Comparison of ENCODE assay signal across 9 mouse cellular contexts in genomic region chr11:85270631-85271030, GRCm38 (mm10). TPM values are rescaled to one million over a fixed set of nuclear protein-coding genes. Genes with fewer than 3 reads are reported as not detected.
DNase-seq lines count a peak whose midpoint lies in the region; ATAC-seq lines count a peak whose summit lies in the region.
"Had no signal": no experiment of that assay in that cellular context is flagged by ENCODE, and none has a peak within 500 bp of the region (broad histone marks: within the 10 kb centered on the region; RNA-seq: fewer than 3 reads in every experiment).

No protein-coding gene starts in this region.

- intact Hi-C loops in left cerebral cortex, postnatal 4 days (cut with DNase I): no loop called here
- intact Hi-C loops in left cerebral cortex, postnatal 25 days (cut with DNase I): no loop called here

- peak; percentile 33 for DNase-seq in forebrain, embryonic 10.5 days (ENCODE audit: extremely low spot score, low spot score)
- peak; percentile 29 for DNase-seq in left cerebral cortex, postnatal 4 days
- no peak for DNase-seq in left cerebral cortex, postnatal 25 days (ENCODE audit: low spot score in 2 of 2)
- DNase-seq in adrenal gland, postnatal 25 days: peak; percentile 36
- DNase-seq in forelimb bud, embryonic 11.5 days (ENCODE audit: low read depth, low spot score): peak; percentile 63
- DNase-seq in lung, postnatal 14 days: peak; percentile 73
- DNase-seq in thymus, adult 18-20 months: peak; percentile 5 to 26

- H3K9ac ChIP-seq in forebrain, embryonic 15.5 days (replicated peaks): no peak overlapping the region
- H3K9ac ChIP-seq: hindbrain, embryonic 15.5 days had no signal

- H3K4me2 ChIP-seq in forebrain, embryonic 15.5 days (replicated peaks): no peak overlapping the region
- H3K4me2 ChIP-seq: hindbrain, embryonic 15.5 days had no signal

- no peak overlapping the region for H3K4me3 ChIP-seq in forebrain, embryonic 10.5 days
- H3K4me3 ChIP-seq in forebrain, embryonic 15.5 days: no peak overlapping the region
- H3K4me3 ChIP-seq: hindbrain, embryonic 15.5 days had no signal

- no peaks in the 10 kb centered on the region for H3K27me3 ChIP-seq in forebrain, embryonic 10.5 days (ENCODE audit: poor library complexity, severe bottlenecking)
- no peaks in the 10 kb centered on the region for H3K27me3 ChIP-seq in forebrain, embryonic 15.5 days
- H3K27me3 ChIP-seq: hindbrain, embryonic 15.5 days had no signal

- no peaks in the 10 kb centered on the region for H3K9me3 ChIP-seq in forebrain, embryonic 10.5 days
- H3K9me3 ChIP-seq in forebrain, embryonic 15.5 days: no peaks in the 10 kb centered on the region
- H3K9me3 ChIP-seq: hindbrain, embryonic 15.5 days had no signal

- 53% methylated on average over 3 of the region's 3 CpGs for WGBS in forebrain, embryonic 10.5 days
- 49% methylated on average over 3 of the region's 3 CpGs for WGBS in forebrain, embryonic 15.5 days

- H3K4me1 ChIP-seq in forebrain, embryonic 10.5 days: no peaks in the 10 kb centered on the region
- no peaks in the 10 kb centered on the region for H3K4me1 ChIP-seq in forebrain, embryonic 15.5 days
- H3K4me1 ChIP-seq: hindbrain, embryonic 15.5 days had no signal

- no peak overlapping the region for H3K27ac ChIP-seq in forebrain, embryonic 10.5 days
- H3K27ac ChIP-seq in forebrain, embryonic 15.5 days (replicated peaks): no peak overlapping the region
- H3K27ac ChIP-seq: hindbrain, embryonic 15.5 days had no signal

- no peak for ATAC-seq in forebrain, embryonic 15.5 days (replicated peaks)

- H3K36me3 ChIP-seq in forebrain, embryonic 10.5 days (replicated peaks): no peaks in the 10 kb centered on the region
- H3K36me3 ChIP-seq in forebrain, embryonic 15.5 days: no peaks in the 10 kb centered on the region
- H3K36me3 ChIP-seq: hindbrain, embryonic 15.5 days had no signal

RNA-seq across cellular contexts. Expression of gene Appbp2, which starts 35.7 kb away (rescaled TPM):
- 43.7 and 44.7 TPM in 2 replicates for polyA plus RNA-seq in forebrain, embryonic 10.5 days (2016; fragmentation: Nextera tagmentation; extraction: Ambion mirVana)
- 48.8 and 51.7 TPM in 2 replicates for polyA plus RNA-seq in forebrain, embryonic 15.5 days (2015; fragmentation: Nextera tagmentation; extraction: Ambion mirVana)
- total RNA-seq in left cerebral cortex, postnatal 4 days (2021): 10 to 100 TPM; 63.7 to 66.3 TPM
- total RNA-seq in left cerebral cortex, postnatal 25 days (2021): 10 to 100 TPM; 59.6 to 61.1 TPM
- total RNA-seq in adrenal gland, postnatal 25 days (2021): 43.1 and 56.9 TPM in 2 replicates

RNA-seq across cellular contexts. Expression of gene Ppm1d, which starts 40.4 kb away (rescaled TPM):
- 20.6 and 20.9 TPM in 2 replicates for polyA plus RNA-seq in forebrain, embryonic 10.5 days (2016; fragmentation: Nextera tagmentation; extraction: Ambion mirVana)
- polyA plus RNA-seq in forebrain, embryonic 15.5 days (2015; fragmentation: Nextera tagmentation; extraction: Ambion mirVana): 25.3 and 26.4 TPM in 2 replicates
- total RNA-seq in left cerebral cortex, postnatal 4 days (2021): 10 to 100 TPM; 20.2 to 21.3 TPM
- 10 to 100 TPM; 17.8 to 18.5 TPM for total RNA-seq in left cerebral cortex, postnatal 25 days (2021)
- total RNA-seq in adrenal gland, postnatal 25 days (2021): 17.0 and 17.2 TPM in 2 replicates

Comparison
In these comparisons a context has a peak if more than half of its experiments do, and no peak if none do; other contexts are left out.
1. DNase-seq: peak in forebrain, embryonic 10.5 days (single experiment), left cerebral cortex, postnatal 4 days (single experiment), adrenal gland, postnatal 25 days (single experiment), forelimb bud, embryonic 11.5 days (single experiment), lung, postnatal 14 days (single experiment) and thymus, adult 18-20 months (2 of 2); none in left cerebral cortex, postnatal 25 days (0 of 2).